Mouse (Mus musculus) embryonic facial prominence, embryonic 15.5 days (tissue): ENCODE results near the gene Slc2a12. TPM values are rescaled to one million over a fixed set of nuclear protein-coding genes. Genes with fewer than 3 reads are reported as not detected.

Source experiments
- ATAC-seq: fragments of 200-750 bp; cut with Nextera tagmentation; 2 replicates; pipeline ENCODE4 v1.8.0; 2017; ENCODE audit warnings: low read depth, moderate TSS enrichment; ENCODE audit not compliant: insufficient number of reproducible peaks, low FRiP score, low TSS enrichment
- H3K27ac ChIP-seq: fragments of 300-500 bp; sonication (generic); replicated peaks from 2 replicates; pipeline ENCODE4 v1.5.1; 2015; ENCODE audit warnings: mild to moderate bottlenecking, inconsistent platforms
- H3K27me3 ChIP-seq: fragments of 300-500 bp; sonication (generic); 2 replicates; pipeline ENCODE4 v1.6.1; 2015; ENCODE audit warnings: inconsistent platforms
- H3K36me3 ChIP-seq: fragments of 300-500 bp; sonication (generic); 2 replicates; pipeline ENCODE4 v1.6.1; 2015; ENCODE audit warnings: mild to moderate bottlenecking, inconsistent platforms
- H3K4me1 ChIP-seq: fragments of 300-500 bp; sonication (generic); 2 replicates; pipeline ENCODE4 v1.6.1; 2015; ENCODE audit warnings: inconsistent platforms
- H3K4me2 ChIP-seq: fragments of 300-500 bp; sonication (generic); replicated peaks from 2 replicates; pipeline ENCODE4 v1.6.1; 2015; ENCODE audit warnings: mild to moderate bottlenecking, inconsistent platforms
- H3K4me3 ChIP-seq: fragments of 300-500 bp; sonication (generic); replicated peaks from 2 replicates; pipeline ENCODE4 v1.5.1; 2015; ENCODE audit warnings: mild to moderate bottlenecking, inconsistent platforms
- H3K9ac ChIP-seq: fragments of 300-500 bp; sonication (generic); 2 replicates; pipeline ENCODE4 v1.6.1; 2015; ENCODE audit warnings: inconsistent platforms
- H3K9me3 ChIP-seq: fragments of 300-500 bp; sonication (generic); replicated peaks from 2 replicates; pipeline ENCODE4 v1.6.1; 2016; ENCODE audit warnings: inconsistent platforms
- WGBS: fragments of 180-500 bp; shearing (Covaris S2); methylation state at CpG from one replicate; pipeline ENCODE4 v1.1.7; 2015; 5-methylcytosine and 5-hydroxymethylcytosine counted together
- polyA plus RNA-seq: library from polyadenylated mRNA; unstranded; fragments of >200 nt; fragmentation: Nextera tagmentation; extraction: Ambion mirVana; gene quantifications from 2 replicates; pipeline ENCODE4 v1.2.1, GENCODE M21; 2015

Gene Slc2a12
- polyA plus RNA-seq, result 3.7 and 3.8 TPM in 2 replicates

GRCm38 (mm10) chr10:22644853-22645491 lies at the start of gene Slc2a12:
Gene Slc2a12 (plus strand): TSS chr10:22645011.
- H3K4me3 ChIP-seq, result peak within 1 kb of the TSS; percentile 59

GRCm38 (mm10) chr10:22598908-22599480 lies 45.8 kb upstream of the Slc2a12 start:
- Histone ChIP-seq H3K4me2 (no peak overlapping the region), H3K9ac (no peak overlapping the region), H3K4me1 (no peaks in the 10 kb centered on the region), H3K36me3 (no peaks in the 10 kb centered on the region), H3K27ac (no peak overlapping the region), H3K4me3 (no peak overlapping the region), H3K9me3 (no peaks in the 10 kb centered on the region), H3K27me3 (no peaks in the 10 kb centered on the region)
- ATAC-seq, result no peak
- 91% methylated on average over 8 of the region's 8 CpGs for WGBS

More at GRCm38 (mm10) chr10:22644853-22645491, at the start of gene Slc2a12:
- Histone ChIP-seq H3K9ac (peak within 1 kb of the TSS; percentile 31; the same call in 1 of the 2 replicates), H3K27me3 (no peaks in the 10 kb centered on the region), H3K27ac (peak within 1 kb of the TSS; percentile 91), H3K9me3 (no peaks in the 10 kb centered on the region), H3K4me1 (peaks cover 21% of the 10 kb centered on the region), H3K36me3 (no peaks in the 10 kb centered on the region), H3K4me2 (peak within 1 kb of the TSS; percentile 72)
- ATAC-seq, result peak; percentile 78
- WGBS, result 2% methylated on average over 40 of the region's 40 CpGs

- no peak for ATAC-seq
- Histone ChIP-seq H3K9ac (no peak overlapping the region), H3K27me3 (no peaks in the 10 kb centered on the region), H3K4me1 (no peaks in the 10 kb centered on the region), H3K4me3 (no peak overlapping the region), H3K4me2 (no peak overlapping the region), H3K36me3 (no peaks in the 10 kb centered on the region), H3K9me3 (no peaks in the 10 kb centered on the region), H3K27ac (no peak overlapping the region)
- WGBS, result 82% methylated on average over 6 of the region's 6 CpGs
Measured at GRCm38 (mm10) chr10:22601046-22601445, 43.8 kb upstream of the Slc2a12 start.

GRCm38 (mm10) chr10:22604801-22605200 lies 40.0 kb upstream of the Slc2a12 start:
- Histone ChIP-seq H3K27ac (no peak overlapping the region), H3K4me3 (no peak overlapping the region), H3K4me1 (peaks cover 4% of the 10 kb centered on the region; the same call in 1 of the 2 replicates), H3K9ac (no peak overlapping the region), H3K36me3 (no peaks in the 10 kb centered on the region), H3K4me2 (no peak overlapping the region), H3K9me3 (no peaks in the 10 kb centered on the region), H3K27me3 (no peaks in the 10 kb centered on the region)
- WGBS, result 73% methylated on average over 2 of the region's 2 CpGs
- ATAC-seq, result no peak

- Histone ChIP-seq H3K27me3 (no peaks in the 10 kb centered on the region), H3K36me3 (no peaks in the 10 kb centered on the region), H3K9me3 (no peaks in the 10 kb centered on the region), H3K4me2 (no peak overlapping the region), H3K4me1 (peaks cover 4% of the 10 kb centered on the region; the same call in 1 of the 2 replicates), H3K27ac (no peak overlapping the region), H3K4me3 (no peak overlapping the region), H3K9ac (no peak overlapping the region)
- 76% methylated on average over 5 of the region's 5 CpGs for WGBS
- ATAC-seq, result no peak
Measured at GRCm38 (mm10) chr10:22608273-22608672, 36.5 kb upstream of the Slc2a12 start.

- WGBS, result 3% methylated on average over 11 of the region's 11 CpGs
- Histone ChIP-seq H3K4me3 (peak overlapping the region; percentile 24), H3K4me2 (peak overlapping the region; percentile 44), H3K27ac (peak overlapping the region; percentile 13; the same call in 1 of the 2 replicates), H3K36me3 (no peaks in the 10 kb centered on the region), H3K4me1 (peaks cover 4% of the 10 kb centered on the region; the same call in 1 of the 2 replicates), H3K9ac (no peak overlapping the region), H3K9me3 (no peaks in the 10 kb centered on the region), H3K27me3 (no peaks in the 10 kb centered on the region)
- peak; percentile 59; the same call in 1 of the 2 replicates for ATAC-seq
Measured at GRCm38 (mm10) chr10:22608799-22609357, 35.9 kb upstream of the Slc2a12 start.

GRCm38 (mm10) chr10:22613301-22613700 lies 31.5 kb upstream of the Slc2a12 start:
- Histone ChIP-seq H3K9me3 (no peaks in the 10 kb centered on the region), H3K27ac (no peak overlapping the region), H3K4me2 (no peak overlapping the region), H3K9ac (no peak overlapping the region), H3K36me3 (no peaks in the 10 kb centered on the region), H3K4me1 (peaks cover 4% of the 10 kb centered on the region; the same call in 1 of the 2 replicates), H3K27me3 (no peaks in the 10 kb centered on the region), H3K4me3 (no peak overlapping the region)
- ATAC-seq, result no peak
- 77% methylated on average over 5 of the region's 5 CpGs for WGBS

- Histone ChIP-seq H3K4me2 (no peak overlapping the region), H3K9ac (no peak overlapping the region), H3K4me3 (no peak overlapping the region), H3K4me1 (no peaks in the 10 kb centered on the region), H3K27ac (no peak overlapping the region), H3K9me3 (no peaks in the 10 kb centered on the region), H3K27me3 (no peaks in the 10 kb centered on the region), H3K36me3 (no peaks in the 10 kb centered on the region)
- no peak for ATAC-seq
- 88% methylated on average over 8 of the region's 8 CpGs for WGBS
Measured at GRCm38 (mm10) chr10:22614554-22614953, 30.3 kb upstream of the Slc2a12 start.

- 50% methylated on average over 10 of the region's 10 CpGs for WGBS
- H3K27ac ChIP-seq, result no peak overlapping the region
- H3K4me2 ChIP-seq, result no peak overlapping the region
- H3K4me1 ChIP-seq, result no peaks in the 10 kb centered on the region
- no peaks in the 10 kb centered on the region for H3K27me3 ChIP-seq
- H3K9me3 ChIP-seq, result no peaks in the 10 kb centered on the region; the same call in 1 of the 2 replicates
- no peak overlapping the region for H3K4me3 ChIP-seq
- H3K9ac ChIP-seq, result no peak overlapping the region
- peak; percentile 19; the same call in 1 of the 2 replicates for ATAC-seq
- H3K36me3 ChIP-seq, result no peaks in the 10 kb centered on the region
Measured at GRCm38 (mm10) chr10:22615309-22615708, 29.5 kb upstream of the Slc2a12 start.

- no peaks in the 10 kb centered on the region for H3K36me3 ChIP-seq
- WGBS, result 49% methylated on average over 2 of the region's 2 CpGs
- no peaks in the 10 kb centered on the region for H3K4me1 ChIP-seq
- H3K4me3 ChIP-seq, result no peak overlapping the region
- H3K9me3 ChIP-seq, result no peaks in the 10 kb centered on the region; the same call in 1 of the 2 replicates
- no peak overlapping the region for H3K4me2 ChIP-seq
- H3K27me3 ChIP-seq, result no peaks in the 10 kb centered on the region
- no peak overlapping the region for H3K27ac ChIP-seq
- no peak overlapping the region for H3K9ac ChIP-seq
- ATAC-seq, result no peak
Measured at GRCm38 (mm10) chr10:22618842-22619241, 26.0 kb upstream of the Slc2a12 start.

GRCm38 (mm10) chr10:22628832-22629231 lies 16.0 kb upstream of the Slc2a12 start:
- Histone ChIP-seq H3K9me3 (no peaks in the 10 kb centered on the region), H3K9ac (no peak overlapping the region), H3K4me3 (no peak overlapping the region), H3K4me1 (0 out of 2 replicates have a peak, but pooled peaks cover 3% of the 10 kb centered on the region), H3K27ac (no peak overlapping the region), H3K4me2 (no peak overlapping the region), H3K27me3 (no peaks in the 10 kb centered on the region), H3K36me3 (no peaks in the 10 kb centered on the region)
- 38% methylated on average over 1 of the region's 1 CpGs for WGBS
- ATAC-seq, result no peak
